Mouse (Mus musculus): Measurements from ENCODE around the gene Olfr374.
"Not testable (repeated sequence)": the region's sequence is repeated elsewhere in the genome, so short reads cannot be mapped to it uniquely, and the experiment has no call there.

Gene Olfr374

DNA sequence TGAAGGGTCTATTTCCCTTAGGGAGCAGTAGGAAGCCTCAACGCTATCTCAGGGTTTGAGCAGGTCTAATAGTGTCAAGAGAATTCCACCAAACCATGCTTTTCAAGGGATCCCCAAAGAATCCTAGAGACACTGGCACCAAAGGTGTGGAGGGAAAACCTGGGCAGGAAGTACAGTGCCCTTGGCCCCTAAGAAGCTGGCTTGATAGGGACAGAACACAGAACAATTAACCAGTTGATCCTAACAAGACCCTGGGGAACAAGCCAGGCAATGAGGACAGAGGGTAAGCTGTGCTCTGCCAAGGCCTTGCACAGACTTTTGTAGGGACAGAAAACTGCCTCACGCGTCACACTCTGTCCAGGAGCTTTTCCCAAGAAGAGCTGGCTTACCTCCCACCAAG is at the start of gene Olfr374:
Gene Olfr374 (plus strand): TSS at position 301 of the 400 bp plus-strand sequence.
- DNase-seq (ENCODE audit: low read depth, low spot score), result no peak

DNA sequence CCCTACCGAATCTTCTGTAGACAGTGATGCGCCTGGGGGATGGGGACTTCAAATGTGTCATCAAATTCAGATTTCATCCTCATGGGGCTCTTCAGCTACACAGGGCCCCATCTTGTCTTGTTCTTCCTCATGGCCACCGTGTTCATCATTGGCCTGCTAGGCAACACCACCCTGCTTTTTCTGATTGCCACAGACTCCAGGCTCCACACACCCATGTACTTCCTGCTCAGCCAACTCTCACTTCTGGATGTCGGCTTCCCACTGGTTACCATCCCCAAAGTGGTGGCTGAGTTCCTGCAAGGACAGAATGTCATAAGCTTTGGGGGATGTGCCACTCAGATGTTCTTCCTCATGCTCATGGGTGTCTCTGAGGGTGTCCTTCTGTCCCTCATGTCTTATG is 49.2 kb upstream of the Olfr374 start:
- not testable (repeated sequence) for DNase-seq (ENCODE audit: low read depth, low spot score)

- DNase-seq (ENCODE audit: low read depth, low spot score), result not testable (repeated sequence)
Measured at GRCm38 (mm10) chr8:72066819-72067399, 39.9 kb upstream of the Olfr374 start.

DNA sequence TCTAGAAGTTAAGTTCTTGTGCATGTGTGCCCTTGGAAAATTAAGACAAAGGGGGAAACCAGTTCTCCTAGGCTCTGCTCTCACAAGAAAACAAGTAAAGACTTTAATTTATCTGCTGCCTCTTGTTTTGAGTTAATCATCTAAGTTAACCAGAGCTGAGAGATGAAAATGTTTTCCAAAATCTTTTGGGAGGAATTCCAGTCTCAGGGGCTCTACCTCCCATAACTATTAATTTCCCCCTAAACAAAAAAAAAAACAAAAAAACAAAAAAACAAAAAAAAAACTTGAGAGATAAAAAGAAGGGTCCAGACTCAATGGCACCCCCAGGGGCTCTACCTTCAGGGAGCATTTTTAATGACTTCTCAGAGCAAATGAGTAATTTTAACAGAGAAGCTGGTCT is 24.0 kb upstream of the Olfr374 start, which contains the start of gene Olfr373:
Gene Olfr373 (plus strand): TSS at position 301 of the 400 bp plus-strand sequence.
- DNase-seq (ENCODE audit: low read depth, low spot score), result not testable (repeated sequence)

GRCm38 (mm10) chr8:72084744-72085143 is 22.1 kb upstream of the Olfr374 start:
- DNase-seq (ENCODE audit: low read depth, low spot score), result no peak

DNA sequence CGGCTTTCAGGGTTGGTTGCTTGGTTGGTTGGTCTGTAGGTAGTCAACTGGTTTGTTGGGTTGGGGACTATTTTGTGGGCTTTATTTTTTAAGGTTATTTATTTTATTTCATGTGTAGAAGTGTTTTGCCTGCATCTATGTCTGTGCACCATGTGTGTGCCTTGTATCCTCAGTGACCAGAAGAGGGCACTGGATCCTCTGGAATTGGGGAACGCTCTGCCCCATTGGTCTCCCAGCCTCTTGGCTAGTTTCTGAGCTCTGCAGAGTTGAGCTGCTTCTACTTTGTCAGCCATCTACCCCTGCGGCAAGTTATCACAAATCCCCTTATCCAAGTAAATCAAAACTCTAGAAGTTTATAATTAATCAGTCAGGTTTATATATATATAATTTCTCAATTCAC is 19.2 kb upstream of the Olfr374 start:
- DNase-seq (ENCODE audit: low read depth, low spot score), result not testable (repeated sequence)

GRCm38 (mm10) chr8:72096721-72097120 is 10.1 kb upstream of the Olfr374 start:
- not testable (repeated sequence) for DNase-seq (ENCODE audit: low read depth, low spot score)

- not testable (repeated sequence) for DNase-seq (ENCODE audit: low read depth, low spot score)
Measured at GRCm38 (mm10) chr8:72099377-72100103, 7.3 kb upstream of the Olfr374 start.

DNA sequence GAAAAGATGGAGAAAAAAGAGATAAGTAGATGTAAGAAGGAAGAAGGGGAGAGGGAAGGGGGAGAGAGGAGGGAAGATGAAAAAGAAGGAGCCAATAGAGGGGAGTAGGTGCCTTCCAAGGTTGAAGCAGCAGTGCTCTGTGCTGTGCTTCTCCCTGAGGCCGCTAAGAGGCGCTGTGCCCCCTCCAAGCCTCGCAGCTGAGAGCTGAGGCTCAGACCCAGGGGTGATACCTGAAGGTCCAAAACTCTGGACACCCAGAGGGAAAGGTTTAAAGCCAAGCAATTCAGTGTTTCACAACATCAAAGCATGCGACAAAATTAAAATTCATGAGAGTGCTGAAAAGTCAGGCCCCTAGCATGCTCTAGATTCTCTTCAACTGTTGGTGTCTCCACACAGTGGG is 1.7 kb upstream of the Olfr374 start:
- DNase-seq (ENCODE audit: low read depth, low spot score), result no peak

GRCm38 (mm10) chr8:72110876-72111275 is 4.0 kb downstream of the Olfr374 start:
- DNase-seq (ENCODE audit: low read depth, low spot score), result no peak

DNA sequence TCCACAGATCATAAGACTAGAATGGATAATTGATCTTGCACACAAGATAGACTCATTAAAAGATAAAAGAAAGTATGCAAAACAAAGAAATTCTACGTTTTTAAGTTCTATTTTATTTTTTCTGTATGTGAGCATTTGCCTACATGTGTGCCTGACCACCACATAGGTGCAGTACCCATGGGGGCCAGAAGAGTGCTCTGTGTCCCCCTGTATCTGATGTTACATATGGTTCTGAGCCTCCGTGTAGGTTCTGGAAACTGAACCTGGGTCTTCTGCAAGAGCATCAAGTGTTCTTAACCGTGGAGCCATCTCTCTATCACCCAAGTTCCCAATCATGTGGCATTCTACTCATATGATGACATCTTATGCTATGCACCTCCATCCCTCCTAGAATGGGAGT is 5.6 kb downstream of the Olfr374 start:
- no peak for DNase-seq (ENCODE audit: low read depth, low spot score)

- DNase-seq (ENCODE audit: low read depth, low spot score), result no peak
Measured at GRCm38 (mm10) chr8:72115202-72115601, 8.4 kb downstream of the Olfr374 start.

DNA sequence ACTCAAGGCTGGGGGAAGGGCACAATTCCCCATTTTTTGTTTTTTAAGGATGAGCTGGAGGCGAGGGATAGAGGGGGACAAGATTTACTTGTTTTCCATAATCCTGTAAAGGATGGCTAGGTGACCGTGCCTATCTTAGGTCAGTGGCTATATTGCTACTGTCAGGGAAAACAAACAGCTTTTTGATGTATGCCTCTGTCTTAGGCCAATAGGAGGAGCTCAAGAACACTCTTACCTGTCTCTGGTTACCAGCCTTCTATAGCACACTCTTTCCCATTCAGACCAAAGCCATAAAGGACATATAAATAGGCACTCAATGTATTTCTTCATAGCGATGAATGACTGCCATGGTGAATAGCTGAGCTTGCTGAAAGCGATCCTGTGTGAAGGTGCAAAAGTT is 11.8 kb downstream of the Olfr374 start:
- no peak for DNase-seq (ENCODE audit: low read depth, low spot score)

- not testable (repeated sequence) for DNase-seq (ENCODE audit: low read depth, low spot score)
Measured at GRCm38 (mm10) chr8:72121486-72121885, 14.6 kb downstream of the Olfr374 start.

- no peak for DNase-seq (ENCODE audit: low read depth, low spot score)
Measured at GRCm38 (mm10) chr8:72121997-72122396, 15.2 kb downstream of the Olfr374 start.

DNA sequence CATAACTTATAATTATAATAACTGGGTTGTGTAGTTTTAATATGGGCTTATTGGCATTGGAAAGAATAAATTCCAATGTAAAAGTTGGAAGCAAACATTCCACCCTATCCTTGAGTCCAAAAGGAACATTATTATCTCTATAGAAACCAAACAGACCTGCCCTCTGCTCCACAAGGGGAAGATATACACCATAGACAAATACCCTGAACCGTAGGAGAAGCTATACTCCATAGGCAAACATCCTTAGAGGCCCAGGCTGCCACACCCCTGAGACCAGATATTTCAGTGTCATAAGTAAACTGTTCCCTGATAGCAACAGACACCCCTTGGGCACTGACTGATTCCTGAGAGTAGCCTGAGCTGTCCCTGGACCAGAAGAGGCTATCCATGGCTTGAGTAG is 21.0 kb downstream of the Olfr374 start:
- DNase-seq (ENCODE audit: low read depth, low spot score), result no peak

- DNase-seq (ENCODE audit: low read depth, low spot score), result no peak
Measured at GRCm38 (mm10) chr8:72131251-72131650, 24.4 kb downstream of the Olfr374 start.

GRCm38 (mm10) chr8:72131901-72132300 is 25.1 kb downstream of the Olfr374 start:
- DNase-seq (ENCODE audit: low read depth, low spot score), result no peak

DNA sequence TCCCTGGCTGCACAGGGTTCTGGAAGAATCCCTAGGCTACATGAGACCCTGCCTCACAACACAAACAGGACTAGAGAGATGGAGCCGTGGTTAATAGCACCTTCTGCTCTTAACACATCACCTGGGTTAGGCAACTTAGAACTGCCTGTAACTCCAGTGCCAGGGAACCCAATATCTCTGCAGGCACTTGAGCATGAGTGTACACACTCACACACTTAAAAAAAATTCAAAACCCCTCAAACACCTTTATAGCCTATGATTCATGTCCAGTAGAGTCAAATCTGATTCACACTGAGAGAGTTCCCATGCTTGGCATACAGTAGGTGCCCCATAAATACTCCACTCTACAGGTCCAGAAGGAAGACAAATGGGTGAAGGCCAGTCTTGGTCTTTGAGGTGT is 25.6 kb downstream of the Olfr374 start:
- no peak for DNase-seq (ENCODE audit: low read depth, low spot score)

DNA sequence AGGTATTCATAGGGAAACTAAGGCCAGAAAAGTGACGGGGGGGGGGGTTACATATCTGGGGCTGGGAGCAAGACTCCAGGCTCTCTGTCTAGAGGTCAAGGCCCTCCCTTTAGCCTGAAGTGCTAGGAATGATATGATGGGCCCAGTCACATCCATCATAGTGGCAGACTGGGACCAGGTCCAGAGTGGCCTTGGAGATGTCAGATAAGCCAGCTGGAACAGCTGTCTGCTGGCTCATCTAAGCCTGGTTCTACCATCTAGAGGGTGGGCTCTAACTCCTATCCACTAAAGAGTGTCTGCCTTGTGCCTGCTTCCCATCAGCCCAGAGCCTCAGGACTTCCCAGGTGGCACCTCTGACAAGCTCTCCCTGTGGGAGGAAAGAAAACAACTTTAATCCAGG is 26.1 kb downstream of the Olfr374 start:
- DNase-seq (ENCODE audit: low read depth, low spot score), result no peak

GRCm38 (mm10) chr8:72133507-72133906 is 26.7 kb downstream of the Olfr374 start:
- DNase-seq (ENCODE audit: low read depth, low spot score), result no peak

- DNase-seq (ENCODE audit: low read depth, low spot score), result peak; percentile 58
Measured at GRCm38 (mm10) chr8:72134756-72135445, 28.1 kb downstream of the Olfr374 start, which contains the start of gene Tpm4. Gene Tpm4 (plus strand): TSS chr8:72134975.
